Mouse (Mus musculus) cortical plate, adult 2 months (tissue): ENCODE measurements around the gene Clrn3. TPM values are rescaled to one million over a fixed set of nuclear protein-coding genes. Genes with fewer than 3 reads are reported as not detected.
"Not testable (repeated sequence)": the region's sequence is repeated elsewhere in the genome, so short reads cannot be mapped to it uniquely, and the experiment has no call there.

Experiments used
- H3K27ac ChIP-seq: fragments of 200-500 bp; 2 replicates; pipeline ENCODE4 v1.5.1; 2012; ENCODE audit warnings: low read length, control low read depth, inconsistent platforms; ENCODE audit not compliant: insufficient read depth
- H3K4me1 ChIP-seq: fragments of 200-500 bp; 2 replicates; pipeline ENCODE4 v1.6.1; 2011; ENCODE audit warnings: low read length; ENCODE audit not compliant: control insufficient read depth, insufficient read depth
- H3K4me3 ChIP-seq: fragments of 200-500 bp; 2 replicates; pipeline ENCODE4 v1.5.1; 2011; ENCODE audit warnings: mild to moderate bottlenecking, low read length, control low read depth; ENCODE audit not compliant: insufficient read depth
- CTCF ChIP-seq: fragments of 200-500 bp; IDR thresholded peaks from 2 replicates; pipeline ENCODE4 v1.5.1; 2011; ENCODE audit warnings: mild to moderate bottlenecking, control low read depth, low read length; ENCODE audit not compliant: insufficient read depth; ENCODE audit errors: extremely low read depth
- POLR2A ChIP-seq: fragments of 200-500 bp; IDR thresholded peaks from 2 replicates; pipeline ENCODE4 v1.6.1; 2011; ENCODE audit warnings: mild to moderate bottlenecking, low read length, control low read depth; ENCODE audit not compliant: insufficient read depth; ENCODE audit errors: extremely low read depth
- polyA plus RNA-seq: library from polyadenylated mRNA; depleted of rRNA; stranded (reverse); fragments of >200 nt; gene quantifications from 2 replicates; pipeline ENCODE4 v1.2.3, GENCODE M21; 2012

Gene Clrn3
- polyA plus RNA-seq, 1 experiment: not detected

- no peak overlapping the region for H3K4me3 ChIP-seq
- no peak for TF ChIP-seq POLR2A
- TF ChIP-seq CTCF: no peak
Measured at GRCm38 (mm10) chr7:135521755-135522512, 6.5 kb downstream of the Clrn3 start.

GRCm38 (mm10) chr7:135520241-135520640 lies 8.2 kb downstream of the Clrn3 start:
- Histone ChIP-seq H3K4me1 (0 out of 2 replicates have a peak, but pooled peaks cover 1% of the 10 kb centered on the region), H3K4me3 (no peak overlapping the region), H3K27ac (no peak overlapping the region)
- TF ChIP-seq POLR2A (no peak), CTCF (no peak)

More at GRCm38 (mm10) chr7:135521755-135522512, 6.5 kb downstream of the Clrn3 start:
- Histone ChIP-seq H3K27ac (no peak overlapping the region), H3K4me1 (0 out of 2 replicates have a peak, but pooled peaks cover 1% of the 10 kb centered on the region)

- Histone ChIP-seq H3K4me3 (no peak overlapping the region), H3K4me1 (no peaks in the 10 kb centered on the region), H3K27ac (no peak overlapping the region)
- TF ChIP-seq CTCF: no peak
- TF ChIP-seq POLR2A: no peak
Measured at GRCm38 (mm10) chr7:135517191-135517590, 11.3 kb downstream of the Clrn3 start.

GRCm38 (mm10) chr7:135511723-135512122 lies 16.7 kb downstream of the Clrn3 start:
- no peaks in the 10 kb centered on the region for H3K4me1 ChIP-seq
- H3K4me3 ChIP-seq: no peak overlapping the region
- no peak overlapping the region for H3K27ac ChIP-seq
- TF ChIP-seq CTCF (no peak), POLR2A (no peak)

GRCm38 (mm10) chr7:135510431-135510830 lies 18.0 kb downstream of the Clrn3 start:
- H3K27ac ChIP-seq: no peak overlapping the region
- H3K4me3 ChIP-seq: no peak overlapping the region
- H3K4me1 ChIP-seq: no peaks in the 10 kb centered on the region
- no peak for TF ChIP-seq POLR2A
- no peak for TF ChIP-seq CTCF

GRCm38 (mm10) chr7:135509272-135509671 lies 19.2 kb downstream of the Clrn3 start:
- Histone ChIP-seq H3K4me3 (no peak overlapping the region), H3K27ac (no peak overlapping the region), H3K4me1 (no peaks in the 10 kb centered on the region)
- TF ChIP-seq POLR2A (no peak), CTCF (no peak)

GRCm38 (mm10) chr7:135508602-135509001 lies 19.9 kb downstream of the Clrn3 start:
- H3K4me1 ChIP-seq: no peaks in the 10 kb centered on the region
- no peak overlapping the region for H3K27ac ChIP-seq
- no peak overlapping the region for H3K4me3 ChIP-seq
- no peak for TF ChIP-seq CTCF
- no peak for TF ChIP-seq POLR2A

- not testable (repeated sequence) for H3K4me1 ChIP-seq, H3K4me3 ChIP-seq, H3K27ac ChIP-seq
Measured at GRCm38 (mm10) chr7:135506506-135506905, 21.9 kb downstream of the Clrn3 start.

- Histone ChIP-seq H3K4me1 (no peaks in the 10 kb centered on the region), H3K27ac (no peak overlapping the region), H3K4me3 (no peak overlapping the region)
- TF ChIP-seq POLR2A (no peak), CTCF (peak; percentile 37; the same call in 1 of the 2 replicates)
Measured at GRCm38 (mm10) chr7:135499403-135499802, 29.1 kb downstream of the Clrn3 start.

- no peak for TF ChIP-seq POLR2A
- no peak for TF ChIP-seq CTCF
- H3K4me1 ChIP-seq: no peaks in the 10 kb centered on the region
- H3K4me3 ChIP-seq: no peak overlapping the region
- H3K27ac ChIP-seq: no peak overlapping the region
Measured at GRCm38 (mm10) chr7:135498565-135499186, 29.8 kb downstream of the Clrn3 start.
